Mouse (Mus musculus) liver, embryonic 14.5 days (tissue): Measurements from ENCODE around the gene Hrk. TPM values are rescaled to one million over a fixed set of nuclear protein-coding genes. Genes with fewer than 3 reads are reported as not detected.

Experiments used
- ATAC-seq: fragments of 200-750 bp; cut with Nextera tagmentation; 2 replicates; pipeline ENCODE4 v1.8.0; 2017; ENCODE audit warnings: moderate number of reproducible peaks, mild to moderate bottlenecking, moderate library complexity; ENCODE audit not compliant: insufficient read depth
- DNase-seq, 3 experiments: peaks; one replicate each; pipeline ENCODE4 v3.0.0-alpha.2; 2012 to 2013; ENCODE audit warnings: low read depth in 3 of 3, low spot score in 3 of 3
- H3K27ac ChIP-seq: fragments of 300-500 bp; sonication (generic); 2 replicates; pipeline ENCODE4 v1.5.1; 2014; ENCODE audit warnings: moderate library complexity, mild to moderate bottlenecking, control low read depth, inconsistent platforms
- H3K27me3 ChIP-seq: fragments of 300-500 bp; sonication (generic); 2 replicates; pipeline ENCODE4 v1.6.1; 2014; ENCODE audit warnings: mild to moderate bottlenecking, low read length, moderate library complexity; ENCODE audit not compliant: control insufficient read depth, insufficient read depth
- H3K36me3 ChIP-seq: fragments of 300-500 bp; sonication (generic); replicated peaks from 2 replicates; pipeline ENCODE4 v1.6.1; 2014; ENCODE audit warnings: low read depth; ENCODE audit not compliant: control insufficient read depth, insufficient read depth
- H3K4me1 ChIP-seq, 2 experiments: fragments of 200-500 bp in 1 of 2; fragments of 300-500 bp in 1 of 2; sonication (generic) in 1 of 2; replicated peaks; 2 replicates each; pipeline ENCODE4 v1.6.1; 2012 to 2014; ENCODE audit warnings: antibody characterized with exemption in 1 of 2, inconsistent platforms in 1 of 2, low read length in 1 of 2; ENCODE audit not compliant: control insufficient read depth in 2 of 2, insufficient read depth in 2 of 2
- H3K4me2 ChIP-seq: fragments of 300-500 bp; sonication (generic); 2 replicates; pipeline ENCODE4 v1.6.1; 2014; ENCODE audit warnings: low read depth, mild to moderate bottlenecking, control low read depth, moderate library complexity
- H3K4me3 ChIP-seq, 2 experiments: fragments of 200-500 bp in 1 of 2; fragments of 300-500 bp in 1 of 2; sonication (generic) in 1 of 2; 2 replicates each; pipeline ENCODE4 v1.5.1; 2012 to 2014; ENCODE audit warnings: low read depth in 2 of 2, low read length in 2 of 2, mild to moderate bottlenecking in 2 of 2, control low read depth in 1 of 2, inconsistent platforms in 1 of 2, moderate library complexity in 1 of 2; ENCODE audit not compliant: insufficient read depth in 1 of 2
- H3K9ac ChIP-seq: fragments of 300-500 bp; sonication (generic); replicated peaks from 2 replicates; pipeline ENCODE4 v1.6.1; 2014; ENCODE audit warnings: mild to moderate bottlenecking, control low read depth, moderate library complexity
- H3K9me3 ChIP-seq: fragments of 300-500 bp; sonication (generic); 2 replicates; pipeline ENCODE4 v1.6.1; 2016; ENCODE audit warnings: low read length, mixed read lengths; ENCODE audit not compliant: control insufficient read depth
- CTCF ChIP-seq: IDR thresholded peaks from 2 replicates; pipeline ENCODE4 v1.5.1; 2016; ENCODE audit warnings: antibody characterized with exemption, low read depth, control low read depth
- EP300 ChIP-seq: IDR thresholded peaks from 2 replicates; pipeline ENCODE4 v1.6.1; 2016; ENCODE audit warnings: antibody characterized with exemption, low read depth
- WGBS: fragments of 180-500 bp; shearing (Covaris S2); extraction: QIAGEN DNeasy Blood & Tissue Kit; methylation state at CpG from one replicate; pipeline ENCODE4 v1.1.7; 2014; ENCODE audit not compliant: insufficient replicate concordance; 5-methylcytosine and 5-hydroxymethylcytosine counted together
- polyA plus RNA-seq, 2 experiments: library from polyadenylated mRNA; depleted of rRNA in 1 of 2; stranded (reverse) in 1 of 2; unstranded in 1 of 2; fragments of >200 nt; fragmentation: Nextera tagmentation in 1 of 2; extraction: Ambion mirVana in 1 of 2; gene quantifications; 2 replicates each; pipeline versions ENCODE4 v1.2.1 to v1.2.3; 2012 to 2014

Gene Hrk
- polyA plus RNA-seq, 2 experiments = 0.02 TPM; not detected in 1

DNA sequence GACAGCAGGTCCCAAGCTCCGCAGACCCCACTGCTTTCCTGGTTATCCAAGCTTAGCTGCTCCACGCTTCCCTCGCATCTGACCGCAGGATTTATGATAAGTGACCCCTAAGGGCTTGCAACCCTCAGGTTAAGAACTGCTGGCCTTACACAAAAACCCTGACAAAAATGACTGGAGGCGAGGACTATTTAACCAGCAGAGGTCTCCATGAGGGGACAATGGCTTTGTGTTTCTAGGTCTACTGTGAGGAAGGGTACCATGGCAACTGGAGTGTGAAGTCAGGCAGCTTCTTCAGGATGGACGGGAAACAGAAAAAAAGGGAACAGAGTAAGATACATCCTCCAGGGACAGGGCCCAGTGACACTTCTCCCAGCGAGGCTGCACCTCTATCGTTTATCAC is 41.4 kb downstream of the Hrk start:
- Histone ChIP-seq H3K4me1 (no peaks in the 10 kb centered on the region), H3K4me3 (no peak overlapping the region), H3K27me3 (no peaks in the 10 kb centered on the region), H3K9me3 (no peaks in the 10 kb centered on the region), H3K27ac (no peak overlapping the region), H3K9ac (no peak overlapping the region), H3K36me3 (no peaks in the 10 kb centered on the region), H3K4me2 (no peak overlapping the region)
- WGBS = 58% methylated on average over 8 of the region's 8 CpGs
- TF ChIP-seq EP300 = no peak
- TF ChIP-seq CTCF = no peak
- ATAC-seq = no peak
- DNase-seq = no peak

DNA sequence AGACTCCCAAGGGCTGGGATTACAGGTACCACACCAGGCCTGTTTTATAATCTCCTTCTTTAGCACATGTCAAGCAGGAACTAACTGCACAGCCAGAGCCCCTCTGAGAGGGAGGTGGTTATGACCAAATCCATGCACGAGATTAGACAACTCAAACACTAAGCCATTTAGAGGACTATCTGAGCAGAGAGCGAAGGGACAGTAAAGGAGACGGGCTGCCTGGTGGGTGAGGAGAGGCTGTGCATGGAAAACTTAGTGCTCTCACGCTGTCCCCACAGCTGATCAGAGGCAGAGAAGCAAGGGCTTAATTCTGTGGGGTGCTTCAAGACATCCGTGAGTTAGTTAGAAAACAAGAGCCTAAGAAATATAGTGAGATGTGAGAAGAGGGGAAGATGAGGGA is 49.6 kb downstream of the Hrk start:
- Histone ChIP-seq H3K36me3 (no peaks in the 10 kb centered on the region), H3K27me3 (no peaks in the 10 kb centered on the region; the same call in 1 of the 2 replicates), H3K9me3 (no peaks in the 10 kb centered on the region), H3K9ac (no peak overlapping the region), H3K27ac (no peak overlapping the region), H3K4me3 (no peak overlapping the region), H3K4me1 (no peaks in the 10 kb centered on the region), H3K4me2 (no peak overlapping the region)
- DNase-seq (no peak), ATAC-seq (no peak)
- no peak for TF ChIP-seq CTCF
- no peak for TF ChIP-seq EP300
- 31% methylated on average over 5 of the region's 5 CpGs for whole genome bisulfite sequencing

DNA sequence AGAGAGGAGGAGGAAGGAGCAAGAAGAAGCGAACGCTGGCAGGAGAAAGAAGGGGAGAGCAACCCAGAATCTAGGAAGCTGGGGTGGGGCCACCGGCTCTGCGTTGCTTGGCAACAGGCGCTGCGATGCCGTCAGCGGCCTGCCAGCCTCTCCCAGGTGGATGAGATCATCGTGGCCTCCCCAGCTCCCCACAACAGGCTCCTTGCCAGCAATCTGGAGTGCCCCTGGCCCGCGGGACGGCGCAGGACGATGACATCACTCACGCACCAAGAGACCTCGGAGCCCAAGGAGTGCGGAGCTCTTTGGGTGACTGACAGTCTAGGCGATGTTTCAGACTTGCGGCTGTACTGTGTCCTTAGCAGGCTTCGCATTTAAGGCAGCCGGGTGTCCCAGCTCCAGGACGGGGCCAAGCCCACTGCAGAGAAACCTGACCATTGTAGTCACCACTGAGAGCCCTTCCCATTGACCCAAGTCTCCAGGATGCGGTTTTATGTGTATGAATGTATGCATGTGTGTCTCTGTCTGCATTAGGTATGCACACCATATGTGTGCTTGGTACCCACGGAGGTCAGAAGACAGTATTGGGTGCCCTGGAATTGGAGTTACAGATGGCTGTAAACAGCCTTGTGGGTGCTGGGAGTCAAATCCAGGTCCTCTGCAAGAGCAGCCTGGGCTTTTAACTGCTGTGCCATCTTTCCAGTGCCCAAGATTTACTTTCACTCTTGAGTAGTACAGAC is 50.1 kb downstream of the Hrk start:
- H3K36me3 ChIP-seq = no peaks in the 10 kb centered on the region
- ATAC-seq (no peak), DNase-seq (no peak)
- TF ChIP-seq EP300 = no peak
- no peak for TF ChIP-seq CTCF
- no peaks in the 10 kb centered on the region for H3K9me3 ChIP-seq
- H3K4me1 ChIP-seq = no peaks in the 10 kb centered on the region
- no peak overlapping the region for H3K27ac ChIP-seq
- no peak overlapping the region for H3K9ac ChIP-seq
- 11% methylated on average over 24 of the region's 24 CpGs for WGBS
- H3K27me3 ChIP-seq = no peaks in the 10 kb centered on the region; the same call in 1 of the 2 replicates
- H3K4me3 ChIP-seq = no peak overlapping the region
- H3K4me2 ChIP-seq = no peak overlapping the region

DNA sequence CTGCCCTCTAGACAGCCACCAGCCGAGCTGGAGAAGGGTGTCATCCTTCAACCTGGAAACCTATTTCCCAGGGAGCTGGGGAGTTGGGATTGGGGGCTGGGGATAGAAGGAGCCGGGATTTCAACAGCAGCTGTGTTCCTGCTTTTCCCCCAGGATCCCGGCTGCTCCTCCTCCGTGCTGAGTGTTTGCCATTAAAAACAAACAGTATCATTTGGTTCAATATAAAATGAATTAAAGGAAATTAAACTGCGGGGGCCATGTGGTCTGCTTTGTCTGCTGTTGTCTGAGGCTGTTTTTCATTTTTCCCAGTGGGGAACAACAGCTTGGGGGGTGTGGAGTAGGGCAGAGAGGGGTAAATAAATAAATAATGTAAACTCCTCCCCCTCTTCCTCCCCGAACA is 53.0 kb downstream of the Hrk start:
- Histone ChIP-seq H3K4me1 (no peaks in the 10 kb centered on the region), H3K9me3 (no peaks in the 10 kb centered on the region), H3K36me3 (no peaks in the 10 kb centered on the region), H3K4me2 (no peak overlapping the region), H3K27ac (no peak overlapping the region), H3K27me3 (no peaks in the 10 kb centered on the region; the same call in 1 of the 2 replicates), H3K9ac (no peak overlapping the region), H3K4me3 (no peak overlapping the region)
- DNase-seq = no peak
- 59% methylated on average over 6 of the region's 6 CpGs for WGBS
- ATAC-seq = no peak
- TF ChIP-seq CTCF = no peak
- TF ChIP-seq EP300 = no peak

DNA sequence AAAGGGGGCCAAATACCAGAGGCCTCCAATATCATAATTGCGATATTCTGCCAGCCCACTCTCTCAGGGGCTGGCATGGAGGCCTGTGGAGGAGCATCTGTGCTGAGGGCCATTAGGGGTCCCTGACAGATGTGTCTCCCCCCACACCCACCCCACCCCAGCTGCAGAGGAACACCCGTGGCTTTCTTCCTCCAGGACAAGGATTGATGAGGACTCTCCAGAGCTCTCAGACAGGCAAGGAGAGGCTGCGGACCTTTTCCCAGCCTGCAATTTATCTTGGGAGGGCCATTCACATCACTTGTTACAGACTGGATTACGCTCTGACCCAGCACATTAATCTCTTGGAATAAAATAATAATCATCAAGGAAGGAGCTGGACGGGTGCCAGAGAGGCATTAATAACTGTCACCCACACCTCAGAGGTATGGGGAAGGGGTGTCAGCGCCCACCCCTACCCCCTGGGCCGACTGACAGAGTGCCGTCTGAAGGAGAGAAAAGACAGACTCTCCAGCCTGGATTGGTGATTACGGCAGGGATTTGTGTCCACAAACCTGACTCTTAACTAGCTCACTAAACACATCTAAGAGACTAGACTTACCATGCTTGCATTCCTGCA is 58.8 kb downstream of the Hrk start:
- no peak for TF ChIP-seq EP300
- Histone ChIP-seq H3K9me3 (no peaks in the 10 kb centered on the region), H3K27me3 (no peaks in the 10 kb centered on the region), H3K9ac (no peak overlapping the region), H3K4me1 (no peaks in the 10 kb centered on the region), H3K36me3 (no peaks in the 10 kb centered on the region), H3K4me3 (no peak overlapping the region), H3K4me2 (no peak overlapping the region), H3K27ac (no peak overlapping the region)
- WGBS = 54% methylated on average over 9 of the region's 9 CpGs
- no peak for ATAC-seq
- no peak for DNase-seq
